Mouse (Mus musculus) kidney, postnatal 25 days (tissue): ENCODE data around the gene Ubl4a.
"Not testable (repeated sequence)": the region's sequence is repeated elsewhere in the genome, so short reads cannot be mapped to it uniquely, and the experiment has no call there.

Experiments
- DNase-seq, 2 experiments: peaks; one replicate each; pipeline ENCODE4 v3.0.0; 2021; ENCODE audit warnings: mixed read lengths in 2 of 2

Ubl4a gene

DNA sequence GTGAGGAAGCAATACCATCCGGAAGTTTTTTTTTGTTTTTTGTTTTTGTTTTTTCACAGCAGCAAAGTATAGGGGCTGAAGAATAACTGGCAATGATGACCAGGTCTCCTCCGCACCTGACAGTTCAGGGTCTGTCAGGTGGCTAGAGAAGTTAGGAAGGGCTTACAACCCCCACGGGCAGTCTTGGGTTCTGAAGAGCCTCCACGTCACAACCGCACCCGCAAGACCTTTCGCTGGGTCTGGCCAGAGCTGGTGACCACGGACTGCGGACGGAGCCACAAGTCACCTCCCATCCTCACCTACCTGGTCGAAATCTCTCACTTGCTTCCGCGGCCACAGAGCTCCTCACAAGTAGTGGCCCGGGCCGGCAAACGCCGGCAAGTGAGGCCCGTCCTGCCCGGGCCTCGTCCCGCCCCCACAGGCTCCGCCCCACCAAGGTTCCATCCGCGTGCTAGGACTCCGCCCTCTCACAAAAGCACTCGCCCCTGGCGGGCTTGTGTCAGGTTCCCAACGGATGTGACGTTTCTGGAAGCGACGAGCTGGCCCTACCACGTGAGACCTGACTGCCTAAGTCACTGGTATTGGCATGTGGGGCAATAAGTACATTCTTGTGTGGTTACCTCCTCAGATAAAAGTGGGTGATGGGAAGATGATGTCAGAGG lies at the start of gene Ubl4a, which contains the start of gene Slc10a3:
Ubl4a (minus strand) TSS at position 331 of the 662 bp plus-strand sequence.
Slc10a3 (minus strand) TSS at position 462 of the 662 bp plus-strand sequence.
- DNase-seq: peak; percentile 90 to 96

DNA sequence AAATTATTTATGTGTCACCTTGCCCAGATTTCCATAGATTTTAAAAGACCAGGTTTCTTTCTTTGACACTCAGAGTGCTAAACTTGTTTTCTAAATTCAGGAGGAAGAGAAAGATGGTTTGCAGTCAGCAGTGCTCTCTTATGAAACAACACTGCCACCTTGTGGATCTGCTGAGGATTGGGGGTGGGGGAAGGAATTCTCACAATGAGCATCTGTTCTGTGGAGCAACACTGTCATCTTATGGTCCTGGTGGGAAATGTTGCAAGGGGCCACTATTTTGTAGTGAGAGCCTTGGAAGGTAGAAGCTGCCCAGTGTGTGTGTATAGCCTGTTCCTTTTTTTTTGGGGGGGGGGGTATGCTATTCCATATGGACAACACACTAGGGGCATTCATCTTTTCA lies 40.4 kb upstream of the Ubl4a start:
- DNase-seq: peak; percentile 63 to 69

DNA sequence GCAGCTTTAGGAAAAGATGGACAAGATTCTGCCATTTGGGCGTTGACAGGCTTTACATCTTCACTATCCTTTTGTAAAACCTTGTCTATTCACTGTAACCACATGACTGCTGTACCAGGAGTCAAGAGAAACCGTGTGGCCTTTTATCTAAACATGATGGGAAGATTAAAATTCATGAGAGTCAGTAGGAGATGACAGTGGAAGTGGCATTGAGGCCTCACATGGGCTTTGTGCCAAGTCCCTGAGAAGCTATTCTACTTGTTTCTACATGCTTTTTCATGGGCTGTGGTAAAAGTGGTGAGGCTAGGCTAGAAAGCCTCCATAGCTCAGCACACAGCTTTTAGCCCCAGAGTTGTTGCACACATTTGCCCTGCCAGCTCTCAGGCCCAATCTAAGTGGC lies 35.3 kb upstream of the Ubl4a start:
- no peak for DNase-seq

DNA sequence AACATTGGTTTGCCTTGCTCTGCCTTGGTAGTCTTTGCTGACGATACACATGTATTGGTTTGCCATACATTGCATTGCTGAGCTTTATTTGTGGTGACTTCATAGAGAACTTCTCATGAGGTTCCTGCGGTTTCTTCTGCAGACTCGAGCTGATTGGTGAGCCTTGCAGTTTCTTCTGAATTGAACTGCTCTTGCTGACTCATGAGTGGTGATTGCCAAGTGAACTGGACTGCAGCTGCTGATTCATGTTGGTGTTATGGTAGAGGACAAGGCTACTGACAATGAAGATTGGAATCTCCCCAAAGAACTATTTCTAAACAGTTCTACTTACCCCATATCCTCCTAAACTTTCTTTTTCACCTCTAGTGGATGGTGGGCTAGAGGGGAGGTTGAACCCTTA lies 27.1 kb upstream of the Ubl4a start:
- no peak for DNase-seq

DNA sequence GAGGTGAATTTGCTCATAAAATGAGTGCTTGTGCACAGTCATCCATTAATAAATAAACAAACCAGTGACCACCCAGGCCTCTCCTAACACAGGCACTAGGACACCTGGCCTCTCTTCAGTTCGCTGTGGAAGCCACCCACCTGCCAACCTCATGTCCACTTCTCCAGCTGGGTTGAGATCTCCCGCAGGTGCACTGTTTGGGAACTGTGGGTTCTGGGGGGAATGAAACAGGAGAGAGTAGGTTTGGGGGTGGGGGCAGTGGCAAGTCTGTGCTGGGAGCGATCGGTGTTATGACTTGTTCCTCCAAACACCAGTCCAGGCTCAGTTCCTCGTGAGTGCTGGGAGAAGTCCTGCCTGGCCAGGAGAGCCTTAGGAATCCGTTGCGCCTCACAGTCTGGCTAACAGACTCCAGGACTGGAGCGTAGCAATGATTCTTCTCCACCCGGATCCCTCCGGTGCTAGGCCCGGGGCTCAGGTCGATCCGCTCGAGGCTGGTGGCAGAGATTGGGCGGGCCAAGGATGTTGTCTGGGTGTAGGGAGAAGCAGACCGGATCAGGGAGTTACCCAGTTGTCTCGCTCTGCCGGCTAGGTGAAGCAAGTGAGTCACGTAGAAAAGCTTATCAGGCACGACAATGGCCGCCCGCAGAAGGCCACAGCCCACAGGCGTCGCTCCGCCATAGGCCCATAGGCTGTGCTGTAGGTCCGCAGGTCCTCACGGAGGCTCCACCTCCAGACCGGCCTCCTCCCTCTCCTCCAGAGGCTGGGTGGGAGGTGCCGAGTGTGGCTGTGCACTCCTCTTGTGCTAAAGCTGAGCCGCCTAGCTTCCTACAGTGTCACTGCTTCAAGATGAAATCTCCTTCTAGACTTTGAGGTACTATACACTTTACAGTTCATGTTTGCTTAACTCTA lies 19.8 kb upstream of the Ubl4a start, which contains the start of the genes Fam3a and Ikbkg:
Fam3a (minus strand) TSS at position 738 of the 909 bp plus-strand sequence.
Ikbkg (plus strand) TSS at position 756 of the 909 bp plus-strand sequence.
- DNase-seq: peak; percentile 86 to 94

DNA sequence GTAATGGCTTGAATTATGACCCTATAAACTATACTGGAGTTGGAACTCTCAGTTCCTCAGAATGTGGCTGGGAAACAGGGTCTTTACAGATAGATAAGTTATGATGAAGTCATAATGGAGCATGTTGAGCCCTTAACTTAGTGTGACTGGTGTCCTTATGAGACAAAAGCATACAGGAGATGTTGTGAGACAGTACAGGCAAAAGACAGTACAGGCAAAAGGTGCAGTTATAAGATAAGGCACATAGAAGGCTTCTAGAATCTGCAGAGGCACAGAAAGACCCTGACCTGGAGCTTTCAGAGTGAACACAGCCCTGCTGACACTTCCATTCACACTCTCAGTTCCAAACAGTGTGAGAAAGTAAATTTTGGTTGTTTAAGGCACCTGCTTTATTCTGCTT lies 15.1 kb upstream of the Ubl4a start:
- no peak for DNase-seq

DNA sequence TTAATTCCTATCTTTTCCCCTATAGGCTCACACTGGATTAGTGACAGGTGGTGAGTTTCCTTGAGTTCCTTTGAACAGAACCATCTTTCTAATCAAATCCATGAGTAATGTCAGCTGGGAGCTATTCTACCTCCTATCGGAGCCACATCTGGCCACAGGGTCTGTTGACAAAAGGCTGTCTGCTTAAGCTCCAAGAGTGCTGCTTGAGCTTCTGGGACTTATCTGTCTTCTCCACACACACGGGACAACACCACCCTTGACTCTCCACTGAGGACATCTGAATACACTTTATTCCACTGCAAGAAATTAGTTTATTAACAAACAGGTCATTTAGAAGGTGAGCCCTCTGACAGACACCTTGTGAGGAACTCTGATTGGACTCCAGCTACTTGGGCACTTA lies 11.4 kb upstream of the Ubl4a start:
- no peak for DNase-seq

DNA sequence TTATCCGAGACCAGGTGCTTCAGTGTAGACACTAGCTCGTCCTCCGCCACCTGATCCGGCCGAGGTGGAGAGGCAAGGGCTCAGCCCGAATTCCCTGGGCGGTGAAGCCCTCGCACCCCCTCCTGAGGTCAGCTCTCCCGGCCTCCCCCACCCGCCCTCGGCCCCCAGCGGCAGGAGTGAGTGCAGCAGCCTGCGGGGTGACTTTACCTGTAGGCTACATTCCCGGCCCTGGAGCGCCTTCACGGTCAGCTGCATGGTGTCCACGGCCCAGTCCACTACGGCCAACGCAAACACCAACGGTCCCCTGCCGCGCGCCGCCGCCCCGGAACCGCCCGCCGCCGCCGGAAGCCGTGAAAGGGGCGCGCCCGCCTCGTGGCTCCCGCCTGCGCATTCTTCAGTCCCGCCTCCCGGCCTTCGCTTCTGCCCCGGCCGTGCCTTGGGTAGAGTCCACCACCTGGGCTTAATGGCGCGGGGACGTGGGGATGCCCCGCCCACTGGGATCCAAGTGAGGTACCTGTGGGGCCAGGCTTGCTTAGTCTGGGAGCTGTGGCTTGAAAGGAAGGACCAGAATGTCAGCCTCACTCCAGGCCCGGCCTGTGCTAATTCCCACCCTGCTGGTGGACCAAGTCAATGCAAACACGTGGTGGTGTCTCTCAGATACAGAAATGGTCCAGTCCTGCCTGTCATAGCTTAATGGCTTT lies 4.7 kb downstream of the Ubl4a start:
- DNase-seq: peak; percentile 79 to 91

DNA sequence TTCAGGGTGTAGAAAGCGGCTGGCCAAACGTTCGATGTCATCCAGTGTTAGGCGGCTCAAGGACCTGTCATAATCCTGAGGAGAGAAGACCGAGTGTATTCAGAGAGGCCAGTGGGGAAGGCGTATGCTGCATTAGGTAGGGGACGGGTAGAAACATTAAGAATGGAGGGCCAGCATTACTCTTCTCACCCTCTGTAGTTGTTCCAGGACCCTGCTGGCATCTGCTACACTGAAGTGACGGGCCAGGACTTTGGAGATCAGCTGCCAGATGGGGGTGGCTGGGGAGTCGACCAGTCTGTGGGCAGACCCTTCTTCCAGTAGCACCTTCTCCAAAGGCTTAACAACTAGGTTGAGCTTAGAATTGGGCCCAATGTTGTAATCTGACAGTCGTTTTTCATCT lies 5.5 kb downstream of the Ubl4a start:
- DNase-seq: no peak

DNA sequence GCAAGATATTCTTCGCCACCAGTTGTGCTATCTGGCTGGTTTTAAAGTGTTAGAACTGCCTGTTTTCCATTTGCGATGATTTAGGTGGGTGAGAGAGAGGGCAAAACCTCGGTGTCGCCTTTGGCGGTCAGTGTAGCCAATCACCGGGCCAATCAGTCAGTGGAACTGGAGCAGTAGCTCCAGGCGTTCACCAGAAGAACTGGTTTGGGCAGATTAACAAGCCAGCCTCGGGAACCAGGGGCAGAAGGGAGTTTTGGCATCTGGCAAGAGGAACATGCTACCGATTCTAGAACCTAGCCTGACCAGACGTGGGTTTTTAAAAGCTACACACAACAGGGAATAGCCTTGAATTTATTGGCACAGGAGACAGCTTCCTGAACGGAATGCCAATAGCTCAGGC lies 13.8 kb downstream of the Ubl4a start:
- DNase-seq: peak; percentile 31 to 68

DNA sequence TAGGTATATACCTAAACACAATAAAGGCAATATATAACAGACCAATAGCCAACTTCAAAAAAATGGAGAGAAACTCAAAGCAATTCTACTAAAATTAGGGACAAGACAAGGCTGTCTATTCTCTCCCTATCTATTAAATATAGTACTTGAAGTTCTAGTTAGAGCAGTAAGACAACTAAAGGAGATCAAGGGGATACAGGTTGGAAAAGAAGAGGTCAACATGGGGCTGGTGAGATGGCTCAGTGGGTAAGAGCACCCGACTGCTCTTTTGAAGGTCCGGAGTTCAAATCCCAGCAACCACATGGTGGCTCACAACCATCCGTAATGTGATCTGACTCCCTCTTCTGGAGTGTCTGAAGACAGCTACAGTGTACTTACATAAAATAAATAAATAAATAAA lies 15.9 kb downstream of the Ubl4a start:
- not testable (repeated sequence) for DNase-seq

DNA sequence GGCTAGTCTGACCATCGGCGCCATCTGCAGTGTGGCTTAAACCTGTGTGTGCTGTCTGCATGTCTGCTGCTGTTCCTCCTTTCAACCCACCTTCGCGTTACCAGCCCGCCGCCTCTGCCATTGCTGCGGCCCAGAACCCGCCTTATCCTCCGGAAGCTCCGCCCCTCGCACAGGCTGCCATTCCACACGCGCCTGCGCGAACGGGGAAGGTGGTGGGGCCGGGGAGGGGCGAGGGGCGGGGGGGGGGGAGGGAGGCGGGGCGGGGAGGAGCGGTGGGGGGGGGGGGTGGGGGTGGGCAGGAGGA lies 19.6 kb downstream of the Ubl4a start, which contains the start of gene Lage3:
Lage3 (minus strand) TSS at position 152 of the 304 bp plus-strand sequence.
- DNase-seq: peak; percentile 87 to 92

DNA sequence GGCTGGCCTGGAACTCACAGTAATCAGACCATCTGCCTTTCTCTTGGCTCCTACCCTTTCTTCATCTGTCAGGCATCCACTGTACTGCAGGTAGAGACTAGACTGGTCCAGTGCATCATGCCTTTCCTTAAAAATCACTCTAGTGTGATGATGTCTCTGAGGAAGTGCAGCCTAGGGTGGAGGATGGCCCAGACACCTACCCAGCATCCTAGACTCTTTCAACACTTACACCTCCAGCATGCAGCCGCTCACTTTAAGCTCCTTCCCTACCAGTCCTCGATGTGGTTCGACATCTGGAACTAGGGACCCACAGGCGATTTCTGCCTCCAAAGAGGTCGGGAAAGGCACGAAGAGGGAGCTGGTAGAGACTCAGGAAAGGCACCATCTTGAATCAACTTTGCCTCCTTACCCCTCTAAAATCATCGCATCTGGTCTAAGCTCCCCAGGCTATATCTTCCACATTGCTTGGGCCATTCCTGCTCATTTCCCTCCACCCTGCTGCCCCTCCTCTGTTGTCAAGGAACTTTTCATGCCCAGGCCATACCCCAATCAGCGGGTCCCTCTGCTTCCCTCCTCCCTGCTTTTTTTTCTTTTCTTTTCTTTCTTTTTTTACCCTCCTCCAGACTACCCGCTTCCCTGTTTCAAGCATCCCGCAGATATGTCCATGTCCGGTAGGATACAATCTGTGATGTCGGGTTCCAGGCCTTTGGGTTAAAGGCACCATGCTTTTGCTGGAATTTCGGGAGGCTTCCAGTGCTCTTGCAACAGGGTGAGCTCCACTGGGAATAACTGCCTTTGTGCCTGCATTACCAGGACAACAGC lies 20.2 kb downstream of the Ubl4a start:
- no peak for DNase-seq

DNA sequence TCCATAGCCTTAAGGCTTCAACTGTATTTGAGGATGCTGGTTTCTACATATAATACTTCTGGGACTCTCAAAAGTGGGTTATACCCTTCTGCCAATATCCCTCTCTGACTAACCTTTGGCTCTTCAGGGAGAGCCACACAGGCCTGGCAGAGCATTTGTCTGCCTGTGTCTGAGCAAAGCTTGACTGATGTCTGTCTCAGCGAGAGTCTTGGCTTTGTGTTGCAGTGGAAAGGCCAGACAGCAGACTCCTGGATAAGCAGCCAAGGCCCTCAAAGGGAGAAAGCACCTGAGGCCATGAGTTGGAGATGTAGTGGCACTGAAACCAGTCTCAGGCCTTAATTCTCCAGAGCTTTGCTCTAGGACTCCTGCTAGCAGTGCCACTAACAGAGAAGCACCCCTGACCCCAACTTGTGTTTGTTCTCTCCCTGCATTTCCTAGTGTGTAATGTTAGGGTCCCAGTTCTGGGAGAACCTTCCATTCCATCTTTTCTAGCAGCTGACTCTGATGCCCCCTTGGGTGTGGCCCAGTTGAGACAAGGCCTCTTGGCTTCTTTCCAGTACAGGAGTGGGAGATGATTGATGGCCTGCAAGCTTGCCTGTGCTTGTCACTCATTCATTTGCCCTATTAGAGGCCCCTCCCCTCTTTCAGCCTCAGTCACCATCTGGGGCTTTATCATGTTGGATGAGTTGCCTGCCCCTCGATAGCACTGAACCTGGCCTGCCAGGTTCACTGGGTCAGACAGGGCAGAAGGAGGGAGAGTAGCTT lies 42.7 kb downstream of the Ubl4a start:
- no peak for DNase-seq

DNA sequence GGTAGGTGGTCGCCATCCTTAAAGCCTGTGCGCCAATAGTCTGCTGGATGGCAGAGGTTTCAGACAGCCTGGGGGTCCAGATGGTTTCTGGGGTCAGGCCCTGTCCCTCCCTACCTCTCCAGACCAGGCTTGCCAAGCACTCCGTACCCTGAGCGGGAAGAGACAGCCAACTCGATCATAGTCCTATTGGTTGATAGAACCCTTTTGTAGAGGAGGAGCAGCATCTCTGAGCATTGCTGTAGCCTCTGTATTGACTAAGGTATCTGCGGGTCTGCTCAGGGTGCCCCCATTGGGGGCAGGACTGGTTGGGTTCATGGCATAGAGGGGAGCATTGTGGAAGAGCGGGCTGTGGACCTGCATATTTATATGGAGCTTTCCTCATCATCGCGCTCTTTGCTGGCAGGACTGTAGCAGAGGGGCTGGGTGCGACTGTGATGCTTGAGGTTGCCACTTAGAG lies 43.8 kb downstream of the Ubl4a start:
- DNase-seq: no peak

DNA sequence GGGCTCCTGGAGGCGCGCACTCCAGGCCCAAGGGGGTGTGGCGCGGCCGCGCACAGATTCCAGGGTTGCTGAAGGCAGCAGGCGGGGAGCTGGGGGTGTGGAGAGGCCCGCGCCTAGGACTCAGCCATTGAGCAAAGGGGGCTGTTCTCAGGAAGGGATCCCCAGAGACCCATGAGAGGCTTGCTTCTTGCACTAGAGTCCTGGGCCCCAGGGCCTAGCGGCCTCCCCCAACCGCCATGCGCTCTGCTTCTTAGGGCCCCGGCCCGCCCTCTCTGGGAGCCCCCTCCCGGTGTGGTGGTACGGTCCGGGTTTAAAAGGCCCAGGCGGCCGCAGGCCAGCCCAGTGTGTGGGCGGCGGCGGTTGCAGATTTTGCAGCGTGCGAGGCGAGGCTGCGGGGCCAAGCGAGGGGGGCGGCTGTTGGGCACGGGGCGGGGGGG lies 44.3 kb downstream of the Ubl4a start, which contains the start of gene Plxna3:
Plxna3 (plus strand) TSS at position 342 of the 437 bp plus-strand sequence.
- peak; percentile 67 to 86 for DNase-seq
